Mouse (Mus musculus): ENCODE data around the gene Vamp9. TPM values are rescaled to one million over a fixed set of nuclear protein-coding genes. Genes with fewer than 3 reads are reported as not detected.

The Vamp9 gene
- total and polyA plus RNA-seq, 3 experiments = not detected

GRCm38 (mm10) chr5:99994680-99995079 lies 88.6 kb downstream of the Vamp9 start:
- DNase-seq (ENCODE audit: low spot score) = no peak
- no peak for ATAC-seq (ENCODE audit: extremely low read depth, insufficient number of reproducible peaks, low FRiP score, poor library complexity, severe bottlenecking)
- peaks cover 8% of the 10 kb centered on the region; the same call in 1 of the 2 replicates for H3K27me3 ChIP-seq (ENCODE audit: insufficient read depth, low read length)
- no peaks in the 10 kb centered on the region for H3K9me3 ChIP-seq (replicated peaks)
- H3K4me3 ChIP-seq (ENCODE audit: low read depth, low read length) = no peak overlapping the region
- TF ChIP-seq TAL1 (conservative IDR thresholded peaks at IDR 0.05; ENCODE audit: low read depth, low read length) = no peak
- no peak for TF ChIP-seq POLR2AphosphoS5 (IDR thresholded peaks at IDR 0.05; ENCODE audit: insufficient replicate concordance, low read depth, low read length)
- no peak for TF ChIP-seq GATA1 (IDR thresholded peaks at IDR 0.05; ENCODE audit: borderline replicate concordance, low read length)
- TF ChIP-seq GATA2 (IDR thresholded peaks at IDR 0.05; ENCODE audit: borderline replicate concordance, low read depth, low read length) = no peak
- no peak for TF ChIP-seq CTCF (IDR thresholded peaks at IDR 0.05; ENCODE audit: low read depth, low read length)
- no peaks in the 10 kb centered on the region for H3K4me1 ChIP-seq (ENCODE audit: insufficient read depth, low read depth, low read length)
- H3K36me3 ChIP-seq (replicated peaks) = no peaks in the 10 kb centered on the region

DNA sequence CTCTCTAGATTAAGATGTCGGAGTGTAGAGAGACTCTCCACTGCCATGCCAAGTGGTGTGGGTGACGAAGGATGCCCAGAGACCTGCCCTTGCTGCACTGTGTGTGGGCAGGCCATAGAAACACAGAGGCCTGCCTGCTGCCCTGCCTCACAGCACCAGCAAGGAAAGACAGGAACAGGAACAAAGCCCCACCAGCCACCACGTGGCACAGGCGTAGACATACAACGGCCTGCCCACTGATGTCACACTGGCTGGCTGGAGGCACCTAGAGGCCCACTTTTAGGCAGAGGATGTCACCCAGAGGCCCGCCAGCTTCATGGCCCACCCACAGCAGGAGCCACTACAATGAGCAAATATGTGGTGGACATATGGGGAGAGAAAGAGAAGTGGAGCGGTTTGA lies 94.0 kb downstream of the Vamp9 start:
- Histone ChIP-seq H3K4me3 (ENCODE audit: low read depth, low read length) (no peak overlapping the region), H3K36me3 (replicated peaks) (no peaks in the 10 kb centered on the region), H3K9me3 (replicated peaks) (peaks cover 4% of the 10 kb centered on the region), H3K27me3 (ENCODE audit: insufficient read depth, low read length) (peaks cover 14% of the 10 kb centered on the region), H3K4me1 (ENCODE audit: insufficient read depth, low read depth, low read length) (no peaks in the 10 kb centered on the region; the same call in 1 of the 2 replicates)
- ATAC-seq (ENCODE audit: extremely low read depth, insufficient number of reproducible peaks, low FRiP score, poor library complexity, severe bottlenecking) (no peak), DNase-seq (ENCODE audit: low spot score) (no peak)
- no peak for TF ChIP-seq GATA2 (IDR thresholded peaks at IDR 0.05; ENCODE audit: borderline replicate concordance, low read depth, low read length)
- TF ChIP-seq GATA1 (IDR thresholded peaks at IDR 0.05; ENCODE audit: borderline replicate concordance, low read length) = no peak
- no peak for TF ChIP-seq TAL1 (conservative IDR thresholded peaks at IDR 0.05; ENCODE audit: low read depth, low read length)
- TF ChIP-seq CTCF (IDR thresholded peaks at IDR 0.05; ENCODE audit: low read depth, low read length) = no peak
- no peak for TF ChIP-seq POLR2AphosphoS5 (IDR thresholded peaks at IDR 0.05; ENCODE audit: insufficient replicate concordance, low read depth, low read length)

- Histone ChIP-seq H3K27me3 (ENCODE audit: insufficient read depth, low read length) (peaks cover 14% of the 10 kb centered on the region), H3K9me3 (replicated peaks) (peaks cover 4% of the 10 kb centered on the region), H3K36me3 (replicated peaks) (no peaks in the 10 kb centered on the region), H3K4me1 (ENCODE audit: insufficient read depth, low read depth, low read length) (no peaks in the 10 kb centered on the region; the same call in 1 of the 2 replicates), H3K4me3 (ENCODE audit: low read depth, low read length) (no peak overlapping the region)
- TF ChIP-seq GATA2 (IDR thresholded peaks at IDR 0.05; ENCODE audit: borderline replicate concordance, low read depth, low read length) (no peak), POLR2AphosphoS5 (IDR thresholded peaks at IDR 0.05; ENCODE audit: insufficient replicate concordance, low read depth, low read length) (no peak), TAL1 (conservative IDR thresholded peaks at IDR 0.05; ENCODE audit: low read depth, low read length) (no peak), CTCF (IDR thresholded peaks at IDR 0.05; ENCODE audit: low read depth, low read length) (no peak), GATA1 (IDR thresholded peaks at IDR 0.05; ENCODE audit: borderline replicate concordance, low read length) (no peak)
- DNase-seq (ENCODE audit: low spot score) (no peak), ATAC-seq (ENCODE audit: extremely low read depth, insufficient number of reproducible peaks, low FRiP score, poor library complexity, severe bottlenecking) (no peak)
Observed at GRCm38 (mm10) chr5:100000500-100000899, 94.4 kb downstream of the Vamp9 start.

Other genes with a start within 250 kb of the Vamp9 start
- gene Rasgef1b, start 177.2 kb upstream of the Vamp9 start, total RNA-seq (2014; fragmentation: Nextera tagmentation) = not detected in 2 replicates
- gene Rasgef1b, start 177.2 kb upstream of the Vamp9 start, total RNA-seq (2017) = 0.12 and 0.38 TPM in 2 replicates
- gene Rasgef1b, start 177.2 kb upstream of the Vamp9 start, polyA plus RNA-seq (2012) = not detected in 2 replicates
- 231 and 261 TPM in 2 replicates for gene Hnrnpd, start 72.7 kb downstream of the Vamp9 start, total RNA-seq (2014; fragmentation: Nextera tagmentation)
- 56.5 and 75.0 TPM in 2 replicates for gene Hnrnpd, start 72.7 kb downstream of the Vamp9 start, total RNA-seq (2017)
- gene Hnrnpd, start 72.7 kb downstream of the Vamp9 start, polyA plus RNA-seq (2012) = 434 and 614 TPM in 2 replicates
- not detected in 2 replicates for gene 4930524J08Rik, start 72.8 kb downstream of the Vamp9 start, total RNA-seq (2014; fragmentation: Nextera tagmentation)
- gene 4930524J08Rik, start 72.8 kb downstream of the Vamp9 start, total RNA-seq (2017) = 1.5 and 2.4 TPM in 2 replicates
- gene 4930524J08Rik, start 72.8 kb downstream of the Vamp9 start, polyA plus RNA-seq (2012) = 7.0 and 7.6 TPM in 2 replicates
- gene Hnrnpdl, start 133.4 kb downstream of the Vamp9 start, total RNA-seq (2014; fragmentation: Nextera tagmentation) = 150 and 157 TPM in 2 replicates
- gene Hnrnpdl, start 133.4 kb downstream of the Vamp9 start, total RNA-seq (2017) = 291 and 340 TPM in 2 replicates
- 157 and 164 TPM in 2 replicates for gene Hnrnpdl, start 133.4 kb downstream of the Vamp9 start, polyA plus RNA-seq (2012)
- 41.7 and 46.9 TPM in 2 replicates for gene Enoph1, start 133.7 kb downstream of the Vamp9 start, total RNA-seq (2014; fragmentation: Nextera tagmentation)
- 34.0 and 42.3 TPM in 2 replicates for gene Enoph1, start 133.7 kb downstream of the Vamp9 start, total RNA-seq (2017)
- 48.5 and 52.4 TPM in 2 replicates for gene Enoph1, start 133.7 kb downstream of the Vamp9 start, polyA plus RNA-seq (2012)